Mouse (Mus musculus) liver, embryonic 14.5 days (tissue): ENCODE results near the gene Galnt12. TPM values are rescaled to one million over a fixed set of nuclear protein-coding genes. Genes with fewer than 3 reads are reported as not detected.
A peak's percentile ranks its signal among the peaks of the same experiment; 100 is the strongest.

ENCODE experiments used
- ATAC-seq: fragments of 200-750 bp; cut with Nextera tagmentation; 2 replicates; pipeline ENCODE4 v1.8.0; 2017; ENCODE audit warnings: moderate number of reproducible peaks, mild to moderate bottlenecking, moderate library complexity; ENCODE audit not compliant: insufficient read depth
- DNase-seq, 3 experiments: peaks; one replicate each; pipeline ENCODE4 v3.0.0-alpha.2; 2012 to 2013; ENCODE audit warnings: low read depth in 3 of 3, low spot score in 3 of 3
- H3K27ac ChIP-seq: fragments of 300-500 bp; sonication (generic); 2 replicates; pipeline ENCODE4 v1.5.1; 2014; ENCODE audit warnings: moderate library complexity, mild to moderate bottlenecking, control low read depth, inconsistent platforms
- H3K27me3 ChIP-seq: fragments of 300-500 bp; sonication (generic); 2 replicates; pipeline ENCODE4 v1.6.1; 2014; ENCODE audit warnings: mild to moderate bottlenecking, low read length, moderate library complexity; ENCODE audit not compliant: control insufficient read depth, insufficient read depth
- H3K36me3 ChIP-seq: fragments of 300-500 bp; sonication (generic); replicated peaks from 2 replicates; pipeline ENCODE4 v1.6.1; 2014; ENCODE audit warnings: low read depth; ENCODE audit not compliant: control insufficient read depth, insufficient read depth
- H3K4me1 ChIP-seq, 2 experiments: fragments of 200-500 bp in 1 of 2; fragments of 300-500 bp in 1 of 2; sonication (generic) in 1 of 2; replicated peaks; 2 replicates each; pipeline ENCODE4 v1.6.1; 2012 to 2014; ENCODE audit warnings: antibody characterized with exemption in 1 of 2, inconsistent platforms in 1 of 2, low read length in 1 of 2; ENCODE audit not compliant: control insufficient read depth in 2 of 2, insufficient read depth in 2 of 2
- H3K4me2 ChIP-seq: fragments of 300-500 bp; sonication (generic); 2 replicates; pipeline ENCODE4 v1.6.1; 2014; ENCODE audit warnings: low read depth, mild to moderate bottlenecking, control low read depth, moderate library complexity
- H3K4me3 ChIP-seq, 2 experiments: fragments of 200-500 bp in 1 of 2; fragments of 300-500 bp in 1 of 2; sonication (generic) in 1 of 2; 2 replicates each; pipeline ENCODE4 v1.5.1; 2012 to 2014; ENCODE audit warnings: low read depth in 2 of 2, low read length in 2 of 2, mild to moderate bottlenecking in 2 of 2, control low read depth in 1 of 2, inconsistent platforms in 1 of 2, moderate library complexity in 1 of 2; ENCODE audit not compliant: insufficient read depth in 1 of 2
- H3K9ac ChIP-seq: fragments of 300-500 bp; sonication (generic); replicated peaks from 2 replicates; pipeline ENCODE4 v1.6.1; 2014; ENCODE audit warnings: mild to moderate bottlenecking, control low read depth, moderate library complexity
- H3K9me3 ChIP-seq: fragments of 300-500 bp; sonication (generic); 2 replicates; pipeline ENCODE4 v1.6.1; 2016; ENCODE audit warnings: low read length, mixed read lengths; ENCODE audit not compliant: control insufficient read depth
- CTCF ChIP-seq: IDR thresholded peaks from 2 replicates; pipeline ENCODE4 v1.5.1; 2016; ENCODE audit warnings: antibody characterized with exemption, low read depth, control low read depth
- EP300 ChIP-seq: IDR thresholded peaks from 2 replicates; pipeline ENCODE4 v1.6.1; 2016; ENCODE audit warnings: antibody characterized with exemption, low read depth
- WGBS: fragments of 180-500 bp; shearing (Covaris S2); extraction: QIAGEN DNeasy Blood & Tissue Kit; methylation state at CpG from one replicate; pipeline ENCODE4 v1.1.7; 2014; ENCODE audit not compliant: insufficient replicate concordance; 5-methylcytosine and 5-hydroxymethylcytosine counted together
- polyA plus RNA-seq, 2 experiments: library from polyadenylated mRNA; depleted of rRNA in 1 of 2; stranded (reverse) in 1 of 2; unstranded in 1 of 2; fragments of >200 nt; fragmentation: Nextera tagmentation in 1 of 2; extraction: Ambion mirVana in 1 of 2; gene quantifications; 2 replicates each; pipeline versions ENCODE4 v1.2.1 to v1.2.3; 2012 to 2014

Gene Galnt12
- polyA plus RNA-seq, 2 experiments = 0.31 to 0.51 TPM

DNA sequence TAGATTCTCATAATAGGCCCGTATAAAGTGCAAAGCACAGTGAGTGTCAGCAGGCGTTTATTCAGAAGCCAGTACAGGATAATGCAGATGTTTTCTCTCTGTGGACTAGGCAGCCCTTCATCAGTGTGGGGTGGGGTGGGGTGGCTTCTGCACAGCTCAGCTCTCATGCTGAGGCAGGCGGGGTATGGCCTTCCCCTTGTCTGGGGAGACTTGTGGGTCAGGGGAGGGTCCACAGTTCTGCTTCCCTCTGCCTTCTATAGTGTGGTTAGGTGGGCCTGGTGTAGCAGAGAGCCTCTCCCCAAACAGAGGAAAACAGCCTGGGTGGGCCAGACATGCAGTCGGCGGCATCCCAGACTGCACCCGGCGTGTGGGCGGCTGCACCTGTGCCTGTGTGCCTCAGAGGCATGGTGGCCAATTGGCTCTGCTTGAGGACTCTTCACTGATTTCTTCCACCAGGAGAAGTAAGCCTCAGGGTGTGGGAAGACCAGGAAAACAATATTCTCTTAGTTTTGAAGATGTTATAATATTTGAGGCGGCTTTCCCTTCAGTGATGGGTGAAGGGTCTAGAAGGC lies 32.5 kb downstream of the Galnt12 start:
- 67% methylated on average over 9 of the region's 9 CpGs for WGBS
- DNase-seq (no peak), ATAC-seq (no peak)
- H3K4me2 ChIP-seq = no peak overlapping the region
- no peaks in the 10 kb centered on the region for H3K9me3 ChIP-seq
- no peaks in the 10 kb centered on the region for H3K36me3 ChIP-seq
- no peak overlapping the region for H3K4me3 ChIP-seq
- no peak overlapping the region for H3K27ac ChIP-seq
- H3K4me1 ChIP-seq = no peaks in the 10 kb centered on the region
- TF ChIP-seq CTCF = no peak
- no peak for TF ChIP-seq EP300
- no peaks in the 10 kb centered on the region for H3K27me3 ChIP-seq
- H3K9ac ChIP-seq = no peak overlapping the region

DNA sequence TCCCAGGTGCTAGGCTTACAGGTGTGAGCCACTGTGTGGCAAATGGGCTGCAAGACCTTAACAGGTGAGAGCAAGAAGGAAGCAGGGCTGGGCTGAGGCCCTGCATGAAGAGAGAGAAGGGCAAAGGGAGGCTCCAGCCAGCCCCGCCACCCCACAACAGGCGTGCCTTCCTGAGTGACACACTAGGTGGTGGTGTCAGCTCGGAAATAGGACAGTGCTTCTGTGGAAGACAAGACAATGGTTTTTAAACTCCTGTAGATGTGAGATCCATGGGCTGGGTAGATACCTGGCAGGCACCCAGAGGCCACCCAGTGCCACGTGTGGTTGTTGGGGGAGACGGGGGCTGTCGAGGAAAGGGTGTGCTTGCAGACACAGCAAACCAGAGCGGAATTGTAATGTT lies 36.8 kb downstream of the Galnt12 start:
- no peak overlapping the region for H3K4me2 ChIP-seq
- no peak overlapping the region for H3K27ac ChIP-seq
- TF ChIP-seq EP300 (no peak), CTCF (peak; percentile 12; the same call in 1 of the 2 replicates)
- ATAC-seq (no peak), DNase-seq (no peak)
- no peaks in the 10 kb centered on the region for H3K9me3 ChIP-seq
- no peaks in the 10 kb centered on the region for H3K36me3 ChIP-seq
- H3K9ac ChIP-seq = no peak overlapping the region
- no peaks in the 10 kb centered on the region for H3K4me1 ChIP-seq
- no peaks in the 10 kb centered on the region for H3K27me3 ChIP-seq
- H3K4me3 ChIP-seq = no peak overlapping the region
- WGBS = 51% methylated on average over 7 of the region's 7 CpGs

DNA sequence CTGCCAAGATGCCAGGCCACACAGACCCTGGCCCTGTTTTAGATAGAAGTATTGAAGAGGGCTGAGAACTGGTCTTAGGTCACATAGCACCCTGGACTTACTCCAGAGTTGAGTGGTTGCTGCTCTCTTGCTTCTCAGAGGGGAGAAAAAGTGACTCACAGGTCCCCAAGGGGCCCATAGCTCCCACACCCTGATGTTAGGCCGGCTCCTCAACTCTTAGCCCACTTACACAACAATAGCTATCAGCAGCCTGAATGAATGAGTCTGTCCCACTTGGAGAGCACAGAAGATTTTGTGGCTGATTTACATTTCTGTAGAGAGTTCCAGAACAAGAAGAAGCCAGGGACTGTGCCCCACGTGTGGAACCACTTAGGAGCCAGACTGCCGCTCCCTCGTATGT lies 37.9 kb downstream of the Galnt12 start:
- no peak overlapping the region for H3K4me3 ChIP-seq
- no peak overlapping the region for H3K4me2 ChIP-seq
- no peaks in the 10 kb centered on the region for H3K27me3 ChIP-seq
- no peak for DNase-seq
- no peak for ATAC-seq
- 70% methylated on average over 4 of the region's 4 CpGs for WGBS
- TF ChIP-seq CTCF (no peak), EP300 (no peak)
- no peaks in the 10 kb centered on the region for H3K36me3 ChIP-seq
- no peak overlapping the region for H3K9ac ChIP-seq
- H3K9me3 ChIP-seq = no peaks in the 10 kb centered on the region
- no peaks in the 10 kb centered on the region for H3K4me1 ChIP-seq
- H3K27ac ChIP-seq = no peak overlapping the region

DNA sequence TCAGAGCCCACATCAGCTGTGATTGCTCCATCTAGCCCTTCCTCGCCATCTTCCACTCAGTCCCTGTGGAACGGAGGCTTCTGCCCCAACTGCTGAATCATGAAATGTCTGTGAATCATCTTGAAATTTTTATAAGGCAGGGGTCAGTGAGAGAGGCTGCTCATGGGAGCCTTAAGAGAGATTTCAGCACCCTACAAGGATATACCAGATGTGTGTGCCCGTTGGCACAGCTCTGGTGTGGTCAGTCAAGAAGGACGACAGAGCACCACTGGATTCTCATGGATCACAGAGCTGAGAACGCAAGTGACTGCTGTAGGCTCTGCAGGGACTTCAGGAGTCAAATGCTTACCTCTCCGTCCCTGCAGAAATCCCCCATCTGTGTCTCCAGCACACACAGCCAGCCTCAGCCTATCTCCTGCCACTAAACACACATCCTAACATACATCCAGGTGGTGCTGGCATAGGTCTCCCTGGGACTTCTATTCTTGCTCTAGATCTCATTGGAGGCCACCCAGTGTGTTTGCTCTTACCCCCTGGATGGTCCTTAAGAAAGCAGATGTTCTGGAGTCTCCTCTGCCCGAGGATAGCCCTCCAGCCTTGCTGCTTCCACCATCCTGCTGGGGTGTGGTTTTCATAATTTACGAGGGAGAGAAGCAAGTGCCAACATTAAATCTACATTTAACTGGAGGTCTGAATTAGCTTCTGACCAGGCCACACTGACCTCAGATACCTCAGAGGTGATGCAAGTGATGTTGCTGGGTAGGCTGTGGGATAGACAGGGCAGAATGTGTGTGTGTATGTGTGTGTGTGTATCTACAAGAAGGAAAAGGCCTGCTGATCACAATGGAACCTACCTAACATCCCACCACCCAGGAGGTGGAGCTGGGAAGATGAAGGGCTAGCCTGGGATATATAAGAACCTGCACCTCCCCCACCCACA lies 38.7 kb downstream of the Galnt12 start:
- ATAC-seq = no peak
- no peaks in the 10 kb centered on the region for H3K9me3 ChIP-seq
- H3K27ac ChIP-seq = no peak overlapping the region
- TF ChIP-seq EP300 (no peak), CTCF (no peak)
- H3K4me3 ChIP-seq = no peak overlapping the region
- no peak overlapping the region for H3K9ac ChIP-seq
- 52% methylated on average over 8 of the region's 8 CpGs for WGBS
- H3K4me2 ChIP-seq = no peak overlapping the region
- DNase-seq = no peak
- H3K27me3 ChIP-seq = no peaks in the 10 kb centered on the region
- H3K4me1 ChIP-seq = no peaks in the 10 kb centered on the region
- H3K36me3 ChIP-seq = no peaks in the 10 kb centered on the region

DNA sequence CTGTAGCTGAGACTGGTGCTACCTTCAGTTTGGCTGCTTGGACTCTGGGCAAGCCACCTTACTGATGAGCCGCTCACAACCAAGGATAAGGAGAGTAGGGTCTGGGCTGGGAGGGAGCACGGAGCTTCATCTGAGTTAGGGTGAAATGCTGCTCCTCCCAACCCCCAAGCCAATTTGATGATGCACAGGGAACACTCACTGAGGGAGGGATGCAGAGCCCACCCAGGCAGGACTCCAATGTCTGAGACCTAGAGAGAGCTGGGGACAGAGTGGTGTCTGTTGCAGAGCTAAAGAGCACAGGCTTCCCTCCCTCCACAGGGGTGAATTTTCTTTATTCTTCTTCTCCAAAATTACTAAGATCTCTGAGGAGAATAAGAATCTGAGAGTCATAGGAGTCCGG lies 40.2 kb downstream of the Galnt12 start:
- Histone ChIP-seq H3K9ac (no peak overlapping the region), H3K4me2 (no peak overlapping the region), H3K36me3 (no peaks in the 10 kb centered on the region), H3K27me3 (no peaks in the 10 kb centered on the region), H3K4me3 (no peak overlapping the region), H3K4me1 (no peaks in the 10 kb centered on the region), H3K27ac (no peak overlapping the region), H3K9me3 (no peaks in the 10 kb centered on the region)
- TF ChIP-seq EP300 (no peak), CTCF (no peak)
- ATAC-seq (no peak), DNase-seq (no peak)
- 47% methylated on average over 3 of the region's 3 CpGs for WGBS
